Comparison of ENCODE assay signal across 8 mouse cellular contexts in genomic region chr1:120963477-120964178, GRCm38 (mm10).
DNase-seq lines count a peak whose midpoint lies in the region; ATAC-seq and TF ChIP-seq lines count a peak whose summit lies in the region.

No protein-coding gene starts in this region.

- H3K4me1 ChIP-seq in embryonic facial prominence, embryonic 15.5 days: peaks cover 6% of the 10 kb centered on the region; the same call in 1 of the 2 replicates
- H3K4me1 ChIP-seq in intestine, embryonic 15.5 days (replicated peaks): no peaks in the 10 kb centered on the region
- H3K4me1 ChIP-seq in neural tube, embryonic 14.5 days (ENCODE audit: control insufficient read depth, insufficient read depth, low read length): no peaks in the 10 kb centered on the region; the same call in 1 of the 2 replicates

- peak overlapping the region; percentile 48 for H3K4me3 ChIP-seq in layer of hippocampus, adult 2 months
- H3K4me3 ChIP-seq in embryonic facial prominence, embryonic 15.5 days (replicated peaks): peak overlapping the region; percentile 36
- peak overlapping the region; percentile 17; the same call in 1 of the 2 replicates for H3K4me3 ChIP-seq in intestine, embryonic 15.5 days (replicated peaks)
- peak overlapping the region; percentile 8; the same call in 1 of the 2 replicates for H3K4me3 ChIP-seq in neural tube, embryonic 14.5 days (ENCODE audit: low read depth, low read length)

- H3K27me3 ChIP-seq in embryonic facial prominence, embryonic 15.5 days: peaks cover 15% of the 10 kb centered on the region; the same call in 1 of the 2 replicates
- no peaks in the 10 kb centered on the region for H3K27me3 ChIP-seq in intestine, embryonic 15.5 days (replicated peaks)
- no peaks in the 10 kb centered on the region for H3K27me3 ChIP-seq in neural tube, embryonic 14.5 days (ENCODE audit: control insufficient read depth, insufficient read depth, low read length)

- H3K36me3 ChIP-seq in embryonic facial prominence, embryonic 15.5 days: no peaks in the 10 kb centered on the region
- no peaks in the 10 kb centered on the region for H3K36me3 ChIP-seq in intestine, embryonic 15.5 days
- no peaks in the 10 kb centered on the region for H3K36me3 ChIP-seq in neural tube, embryonic 14.5 days (ENCODE audit: control insufficient read depth, insufficient read depth, low read length)

- no peak overlapping the region for H3K27ac ChIP-seq in layer of hippocampus, adult 2 months
- H3K27ac ChIP-seq in embryonic facial prominence, embryonic 15.5 days (replicated peaks): no peak overlapping the region
- no peak overlapping the region for H3K27ac ChIP-seq in intestine, embryonic 15.5 days
- H3K27ac ChIP-seq in neural tube, embryonic 14.5 days (ENCODE audit: low read depth, low read length): no peak overlapping the region

- no peak for TF ChIP-seq CTCF in layer of hippocampus, adult 2 months (conservative IDR thresholded peaks at IDR 0.05)

- peak; percentile 66; the same call in 1 of the 2 replicates for ATAC-seq in embryonic facial prominence, embryonic 15.5 days (ENCODE audit: insufficient number of reproducible peaks, low FRiP score, low TSS enrichment, low read depth)
- ATAC-seq in intestine, embryonic 15.5 days: peak; percentile 73
- ATAC-seq in neural tube, embryonic 14.5 days (ENCODE audit: low read depth): peak; percentile 72; the same call in 1 of the 2 replicates

- WGBS in embryonic facial prominence, embryonic 15.5 days: 23% methylated on average over 14 of the region's 14 CpGs
- 28% methylated on average over 14 of the region's 14 CpGs for WGBS in intestine, embryonic 15.5 days
- WGBS in neural tube, embryonic 14.5 days: 38% methylated on average over 14 of the region's 14 CpGs

- no peak overlapping the region for H3K9ac ChIP-seq in embryonic facial prominence, embryonic 15.5 days
- 0 out of 2 replicates have a peak overlapping the region, but pooled peaks have one; percentile 5 for H3K9ac ChIP-seq in intestine, embryonic 15.5 days
- 0 out of 2 replicates have a peak overlapping the region, but pooled peaks have one; percentile 9 for H3K9ac ChIP-seq in neural tube, embryonic 14.5 days (replicated peaks; ENCODE audit: low read depth, low read length)

- H3K4me2 ChIP-seq in embryonic facial prominence, embryonic 15.5 days (replicated peaks): peak overlapping the region; percentile 49
- peak overlapping the region; percentile 49 for H3K4me2 ChIP-seq in intestine, embryonic 15.5 days (replicated peaks)
- H3K4me2 ChIP-seq in neural tube, embryonic 14.5 days (ENCODE audit: low read depth, low read length): peak overlapping the region; percentile 41

- DNase-seq in layer of hippocampus, adult 2 months (ENCODE audit: low spot score in 2 of 2): no peak
- no peak for DNase-seq in layer of hippocampus, postnatal 36 days
- no peak for DNase-seq in cerebellum, adult 18-20 months
- DNase-seq in left cerebral cortex, postnatal 25 days (ENCODE audit: low spot score in 2 of 2): no peak
- no peak for DNase-seq in right cerebral cortex, postnatal 4 days

- intact Hi-C loops in left cerebral cortex, postnatal 25 days (cut with DNase I): no loop called here

- H3K9me3 ChIP-seq in embryonic facial prominence, embryonic 15.5 days (replicated peaks): no peaks in the 10 kb centered on the region
- no peaks in the 10 kb centered on the region for H3K9me3 ChIP-seq in intestine, embryonic 15.5 days
- no peaks in the 10 kb centered on the region for H3K9me3 ChIP-seq in neural tube, embryonic 14.5 days (ENCODE audit: control insufficient read depth, low read length)
